Mouse (Mus musculus) heart, adult 2 months (tissue): ENCODE measurements at regions not wholly inside any gene's neighbourhood (a gene's known extent, or its start where the extent isn't known, plus 50 kb on each side); places are given as distances from the start of the nearest gene placed in this dataset.

Source experiments
- DNase-seq, 2 experiments: peaks; one replicate each; pipeline ENCODE4 v3.0.0; 2021
- H3K27ac ChIP-seq: fragments of 200-600 bp; 2 replicates; pipeline ENCODE4 v1.8.1; 2022
- H3K27me3 ChIP-seq: fragments of 200-500 bp; 2 replicates; pipeline ENCODE4 v1.6.1; 2012; ENCODE audit warnings: mild to moderate bottlenecking, low read length, inconsistent platforms, mixed read lengths; ENCODE audit not compliant: control insufficient read depth, insufficient read depth
- H3K36me3 ChIP-seq: fragments of 200-500 bp; 2 replicates; pipeline ENCODE4 v1.6.1; 2012; ENCODE audit warnings: low read length, inconsistent platforms; ENCODE audit not compliant: control insufficient read depth, insufficient read depth
- H3K4me1 ChIP-seq: fragments of 200-500 bp; 2 replicates; pipeline ENCODE4 v1.6.1; 2011; ENCODE audit warnings: low read length; ENCODE audit not compliant: control insufficient read depth, insufficient read depth
- H3K4me3 ChIP-seq: fragments of 200-600 bp; 2 replicates; pipeline ENCODE4 v1.8.1; 2022
- H3K79me2 ChIP-seq: fragments of 200-500 bp; replicated peaks from 2 replicates; pipeline ENCODE4 v1.6.1; 2012; ENCODE audit warnings: mild to moderate bottlenecking, inconsistent platforms, low read length, moderate library complexity, mixed read lengths; ENCODE audit not compliant: control insufficient read depth, insufficient read depth
- H3K9ac ChIP-seq: fragments of 200-500 bp; 2 replicates; pipeline ENCODE4 v1.6.1; 2012; ENCODE audit warnings: low read depth, mild to moderate bottlenecking, control low read depth, inconsistent platforms, low read length, mixed read lengths
- CTCF ChIP-seq: fragments of 200-600 bp; IDR thresholded peaks from 2 replicates; pipeline ENCODE4 v1.8.1; 2022; ENCODE audit warnings: antibody characterized with exemption, mild to moderate bottlenecking, moderate library complexity
- EP300 ChIP-seq: fragments of 200-500 bp; IDR thresholded peaks from 2 replicates; pipeline ENCODE4 v1.6.1; 2011; ENCODE audit warnings: low read depth, low read length, control low read depth; ENCODE audit not compliant: insufficient read depth
- POLR2A ChIP-seq: fragments of 200-500 bp; IDR thresholded peaks from 2 replicates; pipeline ENCODE4 v1.6.1; 2011; ENCODE audit warnings: mild to moderate bottlenecking, low read depth, low read length, control low read depth; ENCODE audit not compliant: insufficient read depth
- WGBS: fragments of 180-500 bp; shearing (Covaris S2); methylation state at CpG from one replicate; pipeline ENCODE4 v1.1.7; 2018; 5-methylcytosine and 5-hydroxymethylcytosine counted together
- intact Hi-C: fragments of 180-260 bp; cut with DNase I; formaldehyde crosslinking; loops from one replicate; pipeline ENCODE4 v1.15.1; 2025

DNA sequence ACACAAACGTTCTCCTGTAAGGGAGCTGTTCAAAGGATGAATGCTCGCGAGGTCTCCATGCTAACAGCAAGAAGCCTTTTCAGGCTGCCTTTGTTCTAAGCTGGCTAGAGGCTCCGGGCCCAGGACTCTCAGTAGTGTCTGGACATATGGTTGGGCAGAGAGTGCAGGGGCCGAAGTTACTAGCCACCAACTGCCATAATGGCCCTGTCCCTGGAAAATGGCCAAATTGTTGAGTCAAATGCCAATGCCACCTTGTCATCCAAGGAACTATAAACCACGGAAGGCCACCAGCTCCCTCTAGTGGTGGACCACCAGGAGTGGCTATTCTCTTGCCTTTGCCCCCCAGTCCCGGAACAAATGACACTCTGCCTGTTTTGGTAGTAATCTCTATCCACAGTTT lies 76.0 kb upstream of the Slc1a1 start:
- TF ChIP-seq POLR2A: no peak
- TF ChIP-seq EP300: 0 out of 2 replicates have a peak, but pooled peaks have one; percentile 20
- peak; percentile 84 for TF ChIP-seq CTCF
- DNase-seq: peak; percentile 22 to 54
- Histone ChIP-seq H3K4me1 (no peaks in the 10 kb centered on the region), H3K9ac (no peak overlapping the region), H3K36me3 (no peaks in the 10 kb centered on the region), H3K27me3 (no peaks in the 10 kb centered on the region), H3K79me2 (no peaks in the 10 kb centered on the region), H3K4me3 (no peak overlapping the region), H3K27ac (no peak overlapping the region)
- WGBS: 50% methylated on average over 7 of the region's 7 CpGs
- intact Hi-C loops: loop anchor here (5.0 to 10.0 kb wide), 3 partner anchors 62 to 1314 kb away; no protein-coding TSS in a partner anchor

GRCm38 (mm10) chr19:28764795-28765360 lies 70.0 kb upstream of the Slc1a1 start:
- Histone ChIP-seq H3K27me3 (no peaks in the 10 kb centered on the region; the same call in 1 of the 2 replicates), H3K4me3 (no peak overlapping the region), H3K4me1 (no peaks in the 10 kb centered on the region), H3K36me3 (no peaks in the 10 kb centered on the region), H3K27ac (no peak overlapping the region), H3K79me2 (no peaks in the 10 kb centered on the region), H3K9ac (no peak overlapping the region)
- DNase-seq: no peak
- TF ChIP-seq POLR2A: no peak
- intact Hi-C loops: no loop called here
- WGBS: 72% methylated on average over 11 of the region's 11 CpGs

- Histone ChIP-seq H3K27me3 (no peaks in the 10 kb centered on the region; the same call in 1 of the 2 replicates), H3K9ac (no peak overlapping the region), H3K27ac (no peak overlapping the region), H3K4me3 (no peak overlapping the region), H3K79me2 (no peaks in the 10 kb centered on the region), H3K36me3 (no peaks in the 10 kb centered on the region), H3K4me1 (no peaks in the 10 kb centered on the region)
- intact Hi-C loops: no loop called here
- no peak for TF ChIP-seq POLR2A
- no peak for TF ChIP-seq EP300
- TF ChIP-seq CTCF: no peak
- 42% methylated on average over 5 of the region's 5 CpGs for WGBS
- DNase-seq: no peak
Observed at GRCm38 (mm10) chr19:28768218-28768617, 66.6 kb upstream of the Slc1a1 start.

DNA sequence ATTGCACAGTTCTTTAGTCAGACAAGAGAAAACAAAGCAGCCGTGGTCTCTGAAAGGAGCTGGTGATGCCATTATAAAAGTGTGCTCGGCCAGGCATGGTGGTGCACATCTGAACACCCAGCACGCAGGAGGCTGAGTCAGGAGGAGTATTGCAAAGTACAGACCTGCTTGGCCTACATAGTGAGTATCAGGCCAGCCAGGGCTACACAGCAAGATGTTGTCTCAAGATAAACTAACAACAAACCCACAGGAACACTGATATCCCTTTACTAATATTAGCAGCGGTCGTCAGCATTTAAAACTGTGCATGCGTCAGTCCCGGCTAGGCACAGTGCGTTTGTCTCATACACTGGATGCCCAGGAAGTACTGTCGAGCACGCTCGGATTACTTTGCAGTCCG lies 64.4 kb upstream of the Slc1a1 start:
- no peaks in the 10 kb centered on the region for H3K79me2 ChIP-seq
- H3K4me3 ChIP-seq: no peak overlapping the region
- no peak for DNase-seq
- H3K4me1 ChIP-seq: no peaks in the 10 kb centered on the region
- H3K27me3 ChIP-seq: no peaks in the 10 kb centered on the region; the same call in 1 of the 2 replicates
- no peak overlapping the region for H3K9ac ChIP-seq
- no peaks in the 10 kb centered on the region for H3K36me3 ChIP-seq
- WGBS: 71% methylated on average over 12 of the region's 12 CpGs
- intact Hi-C loops: loop anchor here (10.0 kb wide), 2 partner anchors 724 to 794 kb away; no protein-coding TSS in a partner anchor
- no peak overlapping the region for H3K27ac ChIP-seq
- no peak for TF ChIP-seq POLR2A
- TF ChIP-seq CTCF: no peak
- TF ChIP-seq EP300: no peak

GRCm38 (mm10) chr19:28771836-28772235 lies 63.0 kb upstream of the Slc1a1 start:
- intact Hi-C loops: loop anchor here (10.0 kb wide), 2 partner anchors 723 to 793 kb away; no protein-coding TSS in a partner anchor
- no peaks in the 10 kb centered on the region for H3K36me3 ChIP-seq
- 58% methylated on average over 7 of the region's 7 CpGs for WGBS

GRCm38 (mm10) chr19:28772840-28773570 lies 61.8 kb upstream of the Slc1a1 start:
- Histone ChIP-seq H3K27me3 (no peaks in the 10 kb centered on the region), H3K9ac (no peak overlapping the region), H3K79me2 (no peaks in the 10 kb centered on the region), H3K4me3 (no peak overlapping the region), H3K27ac (no peak overlapping the region), H3K4me1 (peaks cover 2% of the 10 kb centered on the region), H3K36me3 (no peaks in the 10 kb centered on the region)
- TF ChIP-seq EP300 (no peak), POLR2A (no peak), CTCF (no peak)
- intact Hi-C loops: loop anchor here (10.0 kb wide), 2 partner anchors 722 to 792 kb away; no protein-coding TSS in a partner anchor
- DNase-seq: peak in 1 of 2 experiments; percentile 17
- WGBS: 56% methylated on average over 9 of the region's 9 CpGs

More at GRCm38 (mm10) chr19:28771836-28772235, 63.0 kb upstream of the Slc1a1 start:
- Histone ChIP-seq H3K9ac (no peak overlapping the region), H3K27ac (no peak overlapping the region), H3K27me3 (no peaks in the 10 kb centered on the region; the same call in 1 of the 2 replicates), H3K4me3 (no peak overlapping the region), H3K4me1 (no peaks in the 10 kb centered on the region), H3K79me2 (no peaks in the 10 kb centered on the region)
- TF ChIP-seq POLR2A (no peak), CTCF (no peak), EP300 (no peak)
- DNase-seq: no peak
